Mouse (Mus musculus) adrenal gland, adult 8-10 months (tissue): Measurements from ENCODE around the gene Adamts3. TPM values are rescaled to one million over a fixed set of nuclear protein-coding genes. Genes with fewer than 3 reads are reported as not detected.

ENCODE experiments used
- DNase-seq: peaks from one replicate; pipeline ENCODE4 v3.0.0; 2022
- total RNA-seq, 4 experiments: library from RNA; stranded (reverse); gene quantifications; 2 replicates each; pipeline ENCODE4 v1.2.4; 2022

Gene Adamts3
- 1 to 10 TPM; 4.8 to 8.4 (median 5.4) TPM for total RNA-seq

DNA sequence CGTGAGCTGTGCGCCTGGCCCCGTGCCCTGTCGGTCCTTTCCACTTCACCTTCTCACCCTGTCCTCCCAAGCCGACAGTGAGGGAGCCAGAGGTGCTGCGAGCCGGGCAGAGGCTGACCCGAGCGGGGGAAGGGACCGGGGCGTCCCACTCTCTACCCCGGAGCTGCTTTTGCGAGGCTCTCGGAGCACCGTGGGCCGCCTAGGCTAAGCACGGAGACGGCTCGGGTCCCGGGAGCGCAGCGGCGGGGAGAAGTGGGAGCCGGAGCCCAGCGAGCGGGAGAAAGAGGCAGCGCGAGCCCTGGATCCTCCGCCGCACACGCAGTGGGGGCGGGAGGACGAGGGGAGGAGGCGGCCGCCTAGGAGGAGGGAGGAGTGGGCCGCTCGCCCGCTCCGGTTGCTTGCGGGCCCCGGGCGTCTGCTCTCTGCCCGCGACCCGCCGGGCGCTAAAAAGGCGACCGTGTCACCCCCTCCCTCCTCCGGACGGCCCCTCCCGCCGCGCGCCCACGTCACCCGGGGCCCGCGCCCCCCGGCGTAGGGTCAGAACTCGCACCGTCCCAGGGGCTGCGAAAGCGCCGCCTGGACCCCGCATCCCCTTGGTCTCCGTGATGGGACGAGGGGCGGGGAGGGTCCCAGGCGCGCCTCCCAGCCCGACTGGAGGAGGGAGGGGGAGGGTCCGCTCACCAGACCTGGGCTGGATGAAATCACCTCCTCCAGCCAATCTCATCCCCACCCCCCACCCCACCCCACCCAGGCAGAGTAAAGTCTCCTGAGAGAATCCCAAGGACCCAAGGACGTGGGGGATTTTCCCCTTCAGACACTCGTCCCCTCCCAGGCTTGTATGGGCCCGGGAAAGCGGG is at the start of gene Adamts3:
Gene Adamts3 (minus strand): TSS at position 284 of the 857 bp plus-strand sequence.
- DNase-seq = peak; percentile 28

DNA sequence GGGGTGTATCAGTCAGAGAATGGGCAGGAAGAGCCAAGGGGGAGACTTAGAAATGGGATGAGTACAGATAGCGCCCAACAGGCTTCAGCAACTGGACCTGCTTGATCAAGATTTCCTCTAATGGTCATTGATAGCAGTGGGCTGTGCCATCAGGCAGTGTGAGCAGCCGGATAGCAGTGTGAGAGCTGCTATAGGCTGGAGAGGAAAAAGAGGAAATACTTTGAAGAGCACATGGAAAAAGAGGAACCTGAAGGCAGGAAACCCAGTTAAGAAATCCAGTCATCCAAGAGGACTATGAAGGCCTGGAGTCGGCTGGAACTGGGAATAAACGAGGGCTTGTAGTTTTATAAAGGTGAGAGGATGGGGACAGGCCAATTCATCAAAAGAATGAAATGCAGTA is 48.4 kb upstream of the Adamts3 start:
- DNase-seq = no peak

GRCm38 (mm10) chr5:89912359-89912758 is 29.2 kb upstream of the Adamts3 start:
- DNase-seq = no peak

DNA sequence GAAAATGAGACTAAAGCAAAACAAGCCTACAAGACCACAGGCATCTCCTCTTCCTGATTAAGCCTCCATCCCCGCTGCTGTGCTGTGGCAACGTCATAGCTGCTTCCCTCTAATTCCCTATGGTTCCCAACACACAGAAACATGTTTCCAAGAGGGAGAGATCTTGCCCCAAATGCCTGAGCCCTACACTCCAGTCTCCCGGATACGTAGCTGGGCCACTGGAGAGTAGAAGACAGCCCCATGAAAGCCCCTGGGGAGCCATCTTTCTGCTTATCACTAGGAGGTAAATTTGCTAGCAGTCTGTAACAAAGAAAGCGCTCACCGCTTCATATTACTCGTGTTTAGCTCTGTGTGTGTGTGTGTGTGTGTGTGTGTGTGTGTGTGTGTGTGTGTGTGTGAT is 28.8 kb upstream of the Adamts3 start:
- no peak for DNase-seq

GRCm38 (mm10) chr5:89911508-89911907 is 28.4 kb upstream of the Adamts3 start:
- no peak for DNase-seq

- no peak for DNase-seq
These were observed 23.8 kb upstream of the Adamts3 start for GRCm38 (mm10) chr5:89906884-89907431.

GRCm38 (mm10) chr5:89901026-89901425 is 17.9 kb upstream of the Adamts3 start:
- no peak for DNase-seq

GRCm38 (mm10) chr5:89897495-89897894 is 14.4 kb upstream of the Adamts3 start:
- peak; percentile 17 for DNase-seq

- no peak for DNase-seq
These were observed 12.4 kb upstream of the Adamts3 start for GRCm38 (mm10) chr5:89895520-89895919.

DNA sequence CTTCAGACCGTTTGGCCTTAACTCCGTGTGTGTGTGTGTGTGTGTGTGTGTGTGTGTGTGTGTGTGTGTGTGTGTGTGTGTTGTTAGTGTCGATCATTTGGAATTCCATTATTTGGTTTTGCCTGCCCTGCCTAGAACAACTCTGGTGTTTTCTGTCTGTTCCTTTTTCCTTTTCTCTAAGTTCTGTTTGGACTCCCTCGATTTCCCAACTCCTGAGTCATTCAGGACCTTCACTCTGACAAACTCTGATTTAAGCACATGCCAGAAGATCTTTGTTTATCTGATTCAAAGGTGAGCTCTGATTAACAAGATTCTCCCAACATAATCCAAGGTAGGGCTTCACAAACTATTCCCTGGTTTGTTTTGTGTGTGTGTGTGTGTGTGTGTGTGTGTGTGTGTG is 1.9 kb upstream of the Adamts3 start:
- no peak for DNase-seq

- DNase-seq = no peak
These were observed 722 bp upstream of the Adamts3 start for GRCm38 (mm10) chr5:89883908-89884204.

GRCm38 (mm10) chr5:89882091-89882734 is 921 bp downstream of the Adamts3 start:
- peak; percentile 60 for DNase-seq

- DNase-seq = no peak
These were observed 1.7 kb downstream of the Adamts3 start for GRCm38 (mm10) chr5:89881425-89881824.

DNA sequence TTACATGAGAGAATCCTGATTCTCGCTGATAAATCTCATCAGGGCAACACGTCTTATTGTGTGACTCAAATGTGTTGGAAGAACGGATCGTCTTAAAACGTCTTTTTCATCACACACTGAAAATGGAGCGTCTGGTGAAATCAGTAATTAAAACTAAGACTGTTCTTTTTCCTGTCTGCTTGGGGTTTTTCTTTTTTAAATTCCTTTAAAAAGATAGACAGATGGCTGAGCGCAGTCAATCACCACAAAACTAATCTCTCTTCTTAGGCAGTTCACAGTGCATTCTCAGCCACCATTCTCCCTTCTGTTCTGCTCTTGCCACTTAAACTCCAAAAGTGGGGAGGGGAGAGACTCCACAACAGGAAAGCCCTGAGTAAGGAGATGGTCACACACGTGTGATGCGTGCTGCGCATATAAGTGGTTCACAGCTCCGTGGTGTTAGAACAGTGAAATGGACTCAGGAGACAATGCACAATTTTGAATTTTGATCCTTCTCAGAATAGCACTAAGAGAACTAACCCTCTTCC is 4.2 kb downstream of the Adamts3 start:
- DNase-seq = no peak

GRCm38 (mm10) chr5:89872661-89873060 is 10.5 kb downstream of the Adamts3 start:
- DNase-seq = no peak

- no peak for DNase-seq
These were observed 23.5 kb downstream of the Adamts3 start for GRCm38 (mm10) chr5:89859603-89860002.

GRCm38 (mm10) chr5:89858837-89859236 is 24.3 kb downstream of the Adamts3 start:
- DNase-seq = no peak

- DNase-seq = no peak
These were observed 36.6 kb downstream of the Adamts3 start for GRCm38 (mm10) chr5:89846551-89846950.

- peak; percentile 5 for DNase-seq
These were observed 38.8 kb downstream of the Adamts3 start for GRCm38 (mm10) chr5:89844354-89844753.

- DNase-seq = no peak
These were observed 39.7 kb downstream of the Adamts3 start for GRCm38 (mm10) chr5:89843478-89843877.

DNA sequence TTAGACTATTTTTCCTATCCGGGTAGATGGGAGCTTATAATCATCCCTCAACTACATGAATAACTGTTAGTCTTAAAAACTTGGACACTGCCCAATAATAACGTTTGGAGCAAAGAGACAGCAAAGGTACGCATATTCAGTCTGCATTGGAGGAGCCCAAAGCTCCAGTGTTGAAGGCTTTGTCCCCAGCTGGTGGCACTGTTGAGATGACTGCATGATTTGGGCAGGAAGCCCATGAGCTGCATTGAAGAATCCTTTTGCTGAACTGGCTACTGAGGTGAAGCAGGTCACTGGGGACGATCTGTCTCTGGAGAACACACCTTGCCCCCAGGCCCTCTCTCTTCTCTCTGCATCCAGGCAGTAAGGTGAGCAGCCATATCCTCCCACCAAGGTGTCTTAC is 43.5 kb downstream of the Adamts3 start:
- DNase-seq = peak; percentile 19

DNA sequence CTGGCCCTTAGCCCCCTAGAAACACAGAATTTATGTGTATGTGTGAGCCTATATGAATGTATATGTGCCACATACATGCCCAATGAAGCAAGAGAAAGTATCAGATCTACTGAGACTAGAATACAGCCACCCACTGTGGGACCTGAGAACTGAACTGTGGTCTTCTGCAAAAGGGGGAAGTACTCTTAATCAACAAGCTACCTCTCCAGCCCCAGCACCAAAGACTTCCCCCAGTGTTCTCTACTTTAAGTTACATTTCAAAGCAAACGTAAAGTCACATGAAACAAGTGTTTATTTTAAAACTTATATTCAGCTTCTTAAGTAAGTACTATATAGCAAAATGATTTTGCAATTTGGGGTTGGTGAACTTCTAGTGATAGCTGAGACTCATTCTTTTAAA is 62.0 kb downstream of the Adamts3 start:
- no peak for DNase-seq

DNA sequence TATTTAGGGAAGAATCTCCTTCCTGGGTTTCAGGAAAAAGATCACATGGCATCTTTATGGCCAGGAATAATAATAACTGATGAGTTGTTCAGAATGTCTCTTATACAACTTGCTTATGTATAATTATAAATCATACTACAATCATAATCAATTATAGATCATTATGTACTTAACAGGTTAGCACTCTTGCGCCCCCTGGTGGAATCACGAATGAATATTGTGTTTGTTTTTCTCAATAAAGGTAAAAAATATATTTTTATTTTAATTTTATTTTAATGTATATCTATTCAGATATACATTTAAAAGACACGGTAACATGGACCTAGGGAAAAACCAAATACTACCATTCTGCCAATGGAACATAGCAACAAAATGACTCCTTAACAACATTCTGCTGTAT is 63.6 kb downstream of the Adamts3 start:
- no peak for DNase-seq

DNA sequence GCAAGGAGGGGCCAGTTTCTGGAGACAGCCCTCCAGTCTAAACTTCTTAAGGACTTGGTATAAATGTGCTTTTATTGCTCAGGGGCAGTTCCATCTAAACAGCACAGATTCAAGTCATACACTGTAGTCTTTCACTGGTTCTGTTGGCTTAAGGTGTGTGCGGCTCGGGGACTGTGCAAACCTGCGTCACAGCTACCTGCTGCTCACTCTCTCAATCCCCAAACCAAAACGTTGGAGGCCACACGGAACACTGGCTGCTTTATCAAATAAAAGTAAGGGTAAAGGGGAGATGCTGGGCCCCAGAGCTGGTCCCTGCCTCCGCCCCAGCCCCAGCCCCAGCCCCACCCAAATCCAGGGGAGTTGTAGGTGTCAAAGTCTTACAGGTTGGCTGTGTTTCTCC is 66.5 kb downstream of the Adamts3 start:
- no peak for DNase-seq
